Mouse (Mus musculus) heart, adult 11 months (tissue): ENCODE measurements around the gene Dbx2.

ENCODE experiments used
- DNase-seq: peaks from one replicate; pipeline ENCODE4 v3.0.0; 2022

The Dbx2 gene

DNA sequence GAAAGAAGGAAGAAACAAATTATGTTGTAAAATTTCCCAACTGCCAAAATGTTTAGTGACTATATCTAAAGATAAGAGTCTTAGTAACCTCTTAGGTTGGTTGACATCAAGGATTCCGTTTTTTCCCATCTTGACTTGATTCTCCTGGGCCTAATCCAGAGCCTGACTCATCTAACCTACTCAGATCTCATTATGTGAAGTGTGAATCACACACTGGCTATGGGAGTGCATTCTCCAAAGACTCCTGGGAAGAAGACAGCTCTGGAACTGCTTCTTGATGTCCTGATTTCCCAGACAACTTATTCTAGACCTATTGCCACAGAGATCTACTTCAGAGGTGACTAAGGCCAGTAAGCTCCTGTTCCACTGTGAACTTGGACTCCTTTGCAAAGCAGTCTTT lies 43.2 kb downstream of the Dbx2 start:
- no peak for DNase-seq

DNA sequence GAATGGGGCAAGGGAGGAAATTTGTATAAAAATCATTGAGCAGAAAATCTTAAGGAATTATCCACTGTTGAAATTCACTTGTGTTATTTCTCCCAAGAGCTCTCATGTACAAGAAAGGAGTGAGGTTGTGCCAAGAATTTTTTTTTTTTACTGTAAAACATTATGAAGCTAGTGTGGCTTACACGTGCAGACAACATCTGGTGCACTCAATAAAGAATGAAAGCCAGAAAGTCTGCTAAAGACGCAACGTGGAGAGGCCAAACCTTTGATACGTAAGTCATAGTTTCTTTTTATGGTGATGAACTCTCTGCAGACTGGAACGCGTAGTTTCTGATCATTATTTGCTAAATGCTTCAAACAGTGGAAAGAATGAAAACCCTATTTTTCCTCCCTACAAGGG lies 54.6 kb downstream of the Dbx2 start:
- DNase-seq: no peak

DNA sequence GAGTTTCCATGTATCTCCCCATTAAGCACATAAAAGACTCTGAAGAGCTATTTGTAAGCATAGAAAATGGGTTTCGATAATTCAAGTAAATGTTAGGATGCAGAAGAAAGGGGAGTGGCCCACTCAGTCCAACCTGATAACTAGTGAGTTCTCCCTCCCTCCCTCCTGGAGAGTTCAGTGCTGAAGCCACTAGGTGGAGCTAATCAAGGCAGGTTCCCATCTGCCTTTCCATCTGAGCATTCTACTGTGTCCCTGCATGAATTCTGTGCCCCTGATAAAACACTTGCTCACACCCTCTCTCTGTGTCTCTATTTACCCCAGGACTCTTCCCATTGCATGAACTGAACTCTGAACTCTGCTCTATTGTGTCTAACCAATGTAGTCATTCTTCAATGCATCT lies 57.1 kb downstream of the Dbx2 start:
- DNase-seq: no peak

DNA sequence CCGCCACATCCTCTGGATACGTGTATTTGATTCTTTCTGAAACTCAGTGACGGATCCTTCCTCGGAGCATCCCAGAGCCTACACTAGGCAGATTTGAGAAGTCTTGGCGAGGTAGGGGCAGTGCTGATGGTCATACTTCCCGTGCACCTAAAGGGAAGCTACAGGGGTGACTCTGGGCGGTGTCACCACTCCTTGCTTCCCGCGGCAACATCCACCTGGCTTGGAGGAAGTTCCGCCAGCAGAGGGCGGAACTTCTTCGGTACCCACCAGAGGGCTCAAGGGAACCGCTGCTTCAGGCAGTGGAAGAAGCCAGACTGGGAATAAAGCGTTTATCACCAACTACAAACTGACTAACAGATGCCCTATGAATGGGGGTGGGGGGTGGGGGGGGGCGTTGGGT lies 68.9 kb downstream of the Dbx2 start:
- no peak for DNase-seq

DNA sequence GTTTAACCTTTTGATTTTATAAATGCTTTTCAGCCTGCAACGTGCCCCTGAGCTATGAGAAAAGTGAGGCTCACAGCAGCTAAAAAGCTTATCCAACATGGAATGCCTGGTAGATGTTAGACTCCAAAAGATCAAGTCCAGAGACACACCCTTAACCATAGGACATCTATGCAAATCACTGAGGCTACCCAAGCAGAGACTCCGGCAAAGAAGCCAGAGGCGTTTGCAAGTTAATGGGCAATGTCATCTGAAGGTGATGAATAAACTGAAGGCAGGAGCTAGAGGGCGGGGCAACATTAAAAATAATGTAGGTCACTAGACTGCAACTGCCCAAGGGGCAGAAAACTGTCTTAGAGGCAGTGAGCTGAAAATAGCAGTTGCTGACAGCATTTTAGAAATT lies 70.9 kb downstream of the Dbx2 start:
- DNase-seq: no peak

DNA sequence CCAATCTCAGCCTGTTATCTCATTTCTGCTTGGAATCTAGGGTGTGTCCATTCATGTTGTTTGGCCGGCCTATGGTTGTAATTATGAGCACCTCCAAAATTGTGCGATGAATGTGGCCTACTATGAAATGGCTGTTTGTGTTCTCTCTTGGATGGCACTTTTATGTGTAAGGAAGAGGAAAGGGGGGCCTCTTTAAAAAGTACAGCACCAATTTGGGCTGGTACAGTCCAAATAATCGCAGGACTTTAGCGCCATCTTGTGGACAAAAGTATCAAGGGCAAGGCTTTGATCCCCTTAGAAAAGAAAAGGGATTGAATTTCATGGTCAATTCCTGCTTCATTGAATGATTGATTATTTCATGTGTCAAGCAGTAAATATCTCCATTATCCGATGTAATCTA lies 81.1 kb downstream of the Dbx2 start:
- peak; percentile 69 for DNase-seq
